ENCODE assay signal across 8 mouse cellular contexts in genomic region chrX:75155576-75156243, GRCm38 (mm10). TPM values are rescaled to one million over a fixed set of nuclear protein-coding genes. Genes with fewer than 3 reads are reported as not detected.
A peak's percentile ranks its signal among the peaks of the same experiment; 100 is the strongest.
DNase-seq lines count a peak whose midpoint lies in the region; ATAC-seq lines count a peak whose summit lies in the region.

No protein-coding gene starts in this region.

- peak; percentile 55; the same call in 1 of the 2 replicates for ATAC-seq in hindbrain, embryonic 14.5 days (ENCODE audit: low FRiP score)
- peak; percentile 58 for ATAC-seq in midbrain, embryonic 14.5 days (ENCODE audit: low FRiP score, low TSS enrichment)

- H3K9ac ChIP-seq in hindbrain, embryonic 14.5 days = peak overlapping the region; percentile 36; the same call in 1 of the 2 replicates
- H3K9ac ChIP-seq in midbrain, embryonic 14.5 days (replicated peaks; ENCODE audit: low read length) = no peak overlapping the region; the same call in 1 of the 2 replicates

- H3K36me3 ChIP-seq in hindbrain, embryonic 14.5 days (replicated peaks; ENCODE audit: control insufficient read depth, insufficient read depth) = no peaks in the 10 kb centered on the region
- H3K36me3 ChIP-seq in midbrain, embryonic 14.5 days (ENCODE audit: control insufficient read depth, insufficient read depth, low read length) = no peaks in the 10 kb centered on the region

- peak overlapping the region; percentile 40 for H3K4me3 ChIP-seq in hindbrain, embryonic 14.5 days (replicated peaks; ENCODE audit: low read length)
- H3K4me3 ChIP-seq in midbrain, embryonic 14.5 days (replicated peaks; ENCODE audit: low read depth, low read length) = peak overlapping the region; percentile 37

- no peaks in the 10 kb centered on the region for H3K27me3 ChIP-seq in hindbrain, embryonic 14.5 days (ENCODE audit: control insufficient read depth, insufficient read depth, low read length)
- no peaks in the 10 kb centered on the region for H3K27me3 ChIP-seq in midbrain, embryonic 14.5 days (ENCODE audit: control insufficient read depth, insufficient read depth, low read length)

- DNase-seq in ovary, adult 18-20 months (ENCODE audit: low spot score) = peak; percentile 11
- no peak for DNase-seq in ovary, postnatal 10 days (ENCODE audit: low spot score)
- DNase-seq in cerebellum, postnatal 25 days = peak; percentile 27 to 66
- DNase-seq in gastrocnemius, postnatal 10 days = peak; percentile 40
- no peak for DNase-seq in hindbrain, embryonic 14.5 days (ENCODE audit: low spot score)
- peak; percentile 76 for DNase-seq in liver
- DNase-seq in midbrain, embryonic 14.5 days = peak; percentile 55
- peak; percentile 12 for DNase-seq in thymus, postnatal 0 days (ENCODE audit: low spot score)

- peak overlapping the region; percentile 64 for H3K4me2 ChIP-seq in hindbrain, embryonic 14.5 days (replicated peaks)
- peak overlapping the region; percentile 61 for H3K4me2 ChIP-seq in midbrain, embryonic 14.5 days (ENCODE audit: low read length)

- no peaks in the 10 kb centered on the region for H3K9me3 ChIP-seq in hindbrain, embryonic 14.5 days (ENCODE audit: control insufficient read depth, low read length)
- H3K9me3 ChIP-seq in midbrain, embryonic 14.5 days (ENCODE audit: control insufficient read depth, low read length) = no peaks in the 10 kb centered on the region

- no peaks in the 10 kb centered on the region for H3K4me1 ChIP-seq in hindbrain, embryonic 14.5 days (replicated peaks; ENCODE audit: control insufficient read depth, insufficient read depth, low read length)
- no peaks in the 10 kb centered on the region for H3K4me1 ChIP-seq in midbrain, embryonic 14.5 days (ENCODE audit: control insufficient read depth, insufficient read depth, low read length)

- H3K27ac ChIP-seq in hindbrain, embryonic 14.5 days = no peak overlapping the region
- no peak overlapping the region for H3K27ac ChIP-seq in midbrain, embryonic 14.5 days (replicated peaks; ENCODE audit: low read depth, low read length)

- WGBS in hindbrain, embryonic 14.5 days = 32% methylated on average over 44 of the region's 49 CpGs
- WGBS in midbrain, embryonic 14.5 days = 26% methylated on average over 30 of the region's 49 CpGs

RNA-seq across cellular contexts. Expression of gene Smim9, which starts 7.9 kb away (rescaled TPM):
- total RNA-seq in gastrocnemius, postnatal 10 days (2021) = not detected
- polyA plus RNA-seq in hindbrain, embryonic 14.5 days (2014; fragmentation: Nextera tagmentation; extraction: Ambion mirVana) = not detected in 2 replicates
- polyA plus RNA-seq in midbrain, embryonic 14.5 days (2014; fragmentation: Nextera tagmentation; extraction: Ambion mirVana) = not detected in 2 replicates
- polyA plus RNA-seq in thymus, postnatal 0 days (2015; fragmentation: Nextera tagmentation; extraction: Ambion mirVana) = not detected in 2 replicates

RNA-seq across cellular contexts. Expression of gene Mpp1, which starts 24.9 kb away (rescaled TPM):
- 10 to 100 TPM; 30.2 to 30.7 TPM for total RNA-seq in gastrocnemius, postnatal 10 days (2021)
- polyA plus RNA-seq in hindbrain, embryonic 14.5 days (2014; fragmentation: Nextera tagmentation; extraction: Ambion mirVana) = 23.9 and 25.9 TPM in 2 replicates
- 12.9 and 20.4 TPM in 2 replicates for polyA plus RNA-seq in midbrain, embryonic 14.5 days (2014; fragmentation: Nextera tagmentation; extraction: Ambion mirVana)
- 96.7 and 99.0 TPM in 2 replicates for polyA plus RNA-seq in thymus, postnatal 0 days (2015; fragmentation: Nextera tagmentation; extraction: Ambion mirVana)

Comparison
In these comparisons a context has a peak if more than half of its experiments do, and no peak if none do; other contexts are left out.
1. DNase-seq: peak in ovary, adult 18-20 months (single experiment), cerebellum, postnatal 25 days (2 of 2), gastrocnemius, postnatal 10 days (single experiment), liver (single experiment), midbrain, embryonic 14.5 days (single experiment) and thymus, postnatal 0 days (single experiment); none in ovary, postnatal 10 days (single experiment) and hindbrain, embryonic 14.5 days (single experiment).